Mouse (Mus musculus): ENCODE results near the gene Il4ra. TPM values are rescaled to one million over a fixed set of nuclear protein-coding genes. Genes with fewer than 3 reads are reported as not detected.

Gene Il4ra
- total and polyA plus RNA-seq, 2 experiments from 2014 or later = 4.5 to 14.3 TPM

- no peak for TF ChIP-seq CTCF (IDR thresholded peaks at IDR 0.05; ENCODE audit: low read depth)
- Histone ChIP-seq H3K36me3 (ENCODE audit: insufficient read depth, low read length) (no peaks in the 10 kb centered on the region), H3K27me3 (ENCODE audit: insufficient read depth, low read length) (no peaks in the 10 kb centered on the region), H3K4me3 (ENCODE audit: low read length) (no peak overlapping the region), H3K9me3 (ENCODE audit: low read length) (no peaks in the 10 kb centered on the region), H3K9ac (replicated peaks; ENCODE audit: low read length) (no peak overlapping the region), H3K4me2 (ENCODE audit: low read depth, low read length) (no peak overlapping the region), H3K4me1 (ENCODE audit: insufficient read depth, low read length) (0 out of 2 replicates have a peak, but pooled peaks cover 7% of the 10 kb centered on the region), H3K27ac (no peak overlapping the region)
- DNase-seq (ENCODE audit: low spot score) = no peak
- WGBS = 84% methylated on average over 6 of the region's 6 CpGs
- ATAC-seq = no peak
Measured at GRCm38 (mm10) chr7:125546727-125547126, 5.2 kb upstream of the Il4ra start.

- Histone ChIP-seq H3K9me3 (ENCODE audit: low read length) (no peaks in the 10 kb centered on the region), H3K9ac (replicated peaks; ENCODE audit: low read length) (no peak overlapping the region), H3K4me2 (ENCODE audit: low read depth, low read length) (no peak overlapping the region), H3K4me3 (ENCODE audit: low read length) (no peak overlapping the region), H3K27me3 (ENCODE audit: insufficient read depth, low read length) (no peaks in the 10 kb centered on the region), H3K27ac (no peak overlapping the region), H3K4me1 (ENCODE audit: insufficient read depth, low read length) (peaks cover 22% of the 10 kb centered on the region), H3K36me3 (ENCODE audit: insufficient read depth, low read length) (no peaks in the 10 kb centered on the region)
- WGBS = 82% methylated on average over 8 of the region's 8 CpGs
- ATAC-seq = no peak
- DNase-seq (ENCODE audit: low spot score) = no peak
- TF ChIP-seq CTCF (IDR thresholded peaks at IDR 0.05; ENCODE audit: low read depth) = no peak
Measured at GRCm38 (mm10) chr7:125549916-125550315, 2.0 kb upstream of the Il4ra start.

GRCm38 (mm10) chr7:125550881-125551381 lies 989 bp upstream of the Il4ra start:
- Histone ChIP-seq H3K4me2 (ENCODE audit: low read depth, low read length) (peak overlapping the region; percentile 99), H3K9ac (replicated peaks; ENCODE audit: low read length) (no peak overlapping the region), H3K27me3 (ENCODE audit: insufficient read depth, low read length) (no peaks in the 10 kb centered on the region), H3K9me3 (ENCODE audit: low read length) (no peaks in the 10 kb centered on the region), H3K4me3 (ENCODE audit: low read length) (no peak overlapping the region), H3K36me3 (ENCODE audit: insufficient read depth, low read length) (no peaks in the 10 kb centered on the region), H3K27ac (no peak overlapping the region), H3K4me1 (ENCODE audit: insufficient read depth, low read length) (peaks cover 22% of the 10 kb centered on the region)
- DNase-seq (ENCODE audit: low spot score) (no peak), ATAC-seq (no peak)
- WGBS = 72% methylated on average over 6 of the region's 6 CpGs
- TF ChIP-seq CTCF (IDR thresholded peaks at IDR 0.05; ENCODE audit: low read depth) = no peak

GRCm38 (mm10) chr7:125552851-125553555 lies 1.1 kb downstream of the Il4ra start:
- Histone ChIP-seq H3K36me3 (ENCODE audit: insufficient read depth, low read length) (no peaks in the 10 kb centered on the region), H3K9me3 (ENCODE audit: low read length) (no peaks in the 10 kb centered on the region), H3K4me1 (ENCODE audit: insufficient read depth, low read length) (peaks cover 22% of the 10 kb centered on the region), H3K27ac (no peak overlapping the region), H3K9ac (replicated peaks; ENCODE audit: low read length) (peak overlapping the region; percentile 63; the same call in 1 of the 2 replicates), H3K27me3 (ENCODE audit: insufficient read depth, low read length) (no peaks in the 10 kb centered on the region), H3K4me2 (ENCODE audit: low read depth, low read length) (peak overlapping the region; percentile 99), H3K4me3 (ENCODE audit: low read length) (peak overlapping the region; percentile 55)
- no peak for DNase-seq (ENCODE audit: low spot score)
- 79% methylated on average over 11 of the region's 11 CpGs for WGBS
- no peak for TF ChIP-seq CTCF (IDR thresholded peaks at IDR 0.05; ENCODE audit: low read depth)
- ATAC-seq = no peak

GRCm38 (mm10) chr7:125553653-125554428 lies 1.9 kb downstream of the Il4ra start:
- no peak for DNase-seq (ENCODE audit: low spot score)
- peak overlapping the region; percentile 99 for H3K4me2 ChIP-seq (ENCODE audit: low read depth, low read length)

GRCm38 (mm10) chr7:125554456-125555114 lies 2.7 kb downstream of the Il4ra start:
- no peaks in the 10 kb centered on the region for H3K36me3 ChIP-seq (ENCODE audit: insufficient read depth, low read length)
- H3K4me1 ChIP-seq (ENCODE audit: insufficient read depth, low read length) = peaks cover 22% of the 10 kb centered on the region
- no peak overlapping the region for H3K4me2 ChIP-seq (ENCODE audit: low read depth, low read length)
- H3K9me3 ChIP-seq (ENCODE audit: low read length) = no peaks in the 10 kb centered on the region
- TF ChIP-seq CTCF (IDR thresholded peaks at IDR 0.05; ENCODE audit: low read depth) = no peak
- no peak for DNase-seq (ENCODE audit: low spot score)
- no peak overlapping the region for H3K4me3 ChIP-seq (ENCODE audit: low read length)
- no peak overlapping the region for H3K27ac ChIP-seq
- H3K9ac ChIP-seq (replicated peaks; ENCODE audit: low read length) = no peak overlapping the region
- no peaks in the 10 kb centered on the region for H3K27me3 ChIP-seq (ENCODE audit: insufficient read depth, low read length)
- no peak for ATAC-seq
- WGBS = 91% methylated on average over 9 of the region's 9 CpGs

More at GRCm38 (mm10) chr7:125553653-125554428, 1.9 kb downstream of the Il4ra start:
- WGBS = 69% methylated on average over 13 of the region's 13 CpGs
- Histone ChIP-seq H3K9me3 (ENCODE audit: low read length) (no peaks in the 10 kb centered on the region), H3K4me1 (ENCODE audit: insufficient read depth, low read length) (peaks cover 22% of the 10 kb centered on the region), H3K36me3 (ENCODE audit: insufficient read depth, low read length) (no peaks in the 10 kb centered on the region), H3K9ac (replicated peaks; ENCODE audit: low read length) (no peak overlapping the region), H3K27me3 (ENCODE audit: insufficient read depth, low read length) (no peaks in the 10 kb centered on the region), H3K27ac (no peak overlapping the region), H3K4me3 (ENCODE audit: low read length) (no peak overlapping the region)
- no peak for TF ChIP-seq CTCF (IDR thresholded peaks at IDR 0.05; ENCODE audit: low read depth)
- no peak for ATAC-seq

Measured in hindbrain, postnatal 0 days (tissue).